ENCODE assay signal across 17 mouse cellular contexts in genomic region chr17:27639851-27640250, GRCm38 (mm10). TPM values are rescaled to one million over a fixed set of nuclear protein-coding genes. Genes with fewer than 3 reads are reported as not detected.
"Had no signal": no experiment of that assay in that cellular context is flagged by ENCODE, and none has a peak within 500 bp of the region (broad histone marks: within the 10 kb centered on the region; RNA-seq: fewer than 3 reads in every experiment).

No protein-coding gene starts in this region.

RNA-seq across cellular contexts. Expression of gene RPS10-NUDT3, which starts 4.8 kb away (rescaled TPM):
- total RNA-seq: layer of hippocampus, postnatal 14 days; monocyte, adult 5-6 weeks had no signal
- polyA plus RNA-seq: intestine, embryonic 16.5 days; kidney, adult 2 months; kidney, embryonic 14.5 days; limb, embryonic 10.5 days; limb, embryonic 13.5 days; liver, embryonic 12.5 days; liver, embryonic 16.5 days; lung, embryonic 15.5 days; midbrain, embryonic 10.5 days; midbrain, embryonic 13.5 days; midbrain, embryonic 16.5 days; myocyte; neural tube, embryonic 13.5 days; stomach, embryonic 16.5 days; thymus, adult 2 months had no signal

RNA-seq across cellular contexts. Expression of gene Pacsin1, which starts 15.5 kb away (rescaled TPM):
- total RNA-seq: monocyte, adult 5-6 weeks had no signal
